Mouse (Mus musculus) kidney, postnatal 4 days (tissue): ENCODE data around the gene Mrps35.

Experiments
- DNase-seq, 2 experiments: peaks; one replicate each; pipeline ENCODE4 v3.0.0; 2021; ENCODE audit warnings: mixed read lengths in 2 of 2

Mrps35 gene

DNA sequence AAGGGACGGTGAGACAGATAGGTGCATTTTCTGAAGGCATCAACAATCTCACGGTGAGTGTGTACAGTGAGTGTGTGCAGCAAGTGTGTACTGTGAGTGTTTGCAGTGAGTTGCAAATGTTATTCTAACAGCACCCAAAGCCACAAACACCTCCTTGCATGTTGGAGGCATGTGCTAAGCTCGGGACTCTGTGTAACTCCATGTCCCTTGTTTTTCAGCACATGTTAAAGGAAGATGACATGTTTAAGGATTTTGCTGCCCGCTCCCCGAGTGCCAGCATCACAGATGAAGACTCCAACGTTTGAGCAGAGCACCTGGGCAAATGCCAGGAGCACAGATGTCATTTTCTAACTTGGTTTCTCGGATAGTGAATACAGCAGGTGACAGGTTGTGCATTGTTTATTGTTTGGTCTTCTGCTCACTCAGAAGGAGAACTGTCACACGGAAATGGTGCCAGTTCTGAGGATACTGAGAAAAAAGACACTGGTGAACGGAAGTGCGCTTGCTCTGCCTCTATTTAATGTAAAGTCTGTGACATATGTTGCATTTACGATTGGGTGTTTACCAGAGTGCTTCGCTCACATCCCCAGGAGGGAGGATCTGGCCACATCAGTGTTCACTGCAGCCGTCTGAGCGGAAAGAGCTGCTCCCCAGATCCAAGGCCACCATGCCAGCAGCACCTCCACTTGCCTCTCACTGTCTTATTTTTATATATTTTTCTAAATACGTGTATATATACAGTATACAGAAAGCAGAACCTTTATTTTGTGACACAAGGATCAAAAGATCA lies 12.3 kb upstream of the Mrps35 start:
- DNase-seq: no peak

DNA sequence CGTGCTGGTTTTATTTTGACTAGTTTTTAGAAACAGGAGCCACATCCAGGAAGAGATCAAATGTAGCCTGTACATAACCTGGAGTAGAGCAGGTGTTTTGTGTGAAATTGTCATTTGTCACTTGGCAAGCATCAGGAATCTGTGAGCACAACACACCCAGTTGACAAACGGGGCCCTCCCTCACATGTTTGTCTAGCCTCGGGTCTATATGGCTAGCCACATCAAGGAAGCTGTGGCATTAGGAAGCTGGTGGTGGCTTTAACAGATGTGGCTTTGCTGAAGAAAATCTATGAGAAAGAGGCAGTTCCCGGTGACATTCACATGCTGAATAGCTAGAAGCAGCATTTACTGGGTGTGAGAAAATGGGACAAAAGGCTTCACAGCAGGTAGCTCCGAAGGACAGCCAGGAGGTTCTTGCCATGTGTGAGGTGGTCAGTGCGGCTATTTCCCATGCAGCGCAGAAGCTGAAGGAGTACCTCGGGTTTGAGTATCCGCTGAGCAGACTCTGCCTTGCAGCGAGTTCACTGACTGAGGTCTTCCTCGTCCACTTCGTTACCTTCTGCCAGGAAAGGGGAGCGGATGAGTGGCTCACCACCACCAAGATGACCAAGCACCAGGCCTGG lies 10.2 kb upstream of the Mrps35 start, which contains the start of gene Rep15:
Gene Rep15 (plus strand): TSS at position 282 of the 623 bp plus-strand sequence.
- DNase-seq: no peak

DNA sequence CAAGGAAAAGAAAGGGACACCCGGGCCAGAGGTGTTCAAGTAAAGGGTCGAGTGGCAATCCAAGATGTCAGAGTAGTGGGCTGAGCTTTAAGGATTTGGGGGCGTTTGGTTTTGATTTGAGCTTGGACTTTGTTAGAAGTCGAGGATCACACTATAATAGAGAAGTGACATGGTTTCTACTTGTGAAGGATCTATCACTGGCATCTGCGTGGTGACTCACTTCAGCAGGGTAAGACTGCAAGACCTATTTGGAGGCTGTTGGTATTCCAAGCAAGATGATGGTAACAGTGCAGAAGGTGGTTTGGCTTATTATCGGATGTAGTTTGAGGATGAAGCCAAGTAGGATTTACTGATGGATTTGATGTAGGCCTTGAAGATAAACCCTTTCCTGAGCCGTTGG lies 1.1 kb downstream of the Mrps35 start:
- DNase-seq: no peak

DNA sequence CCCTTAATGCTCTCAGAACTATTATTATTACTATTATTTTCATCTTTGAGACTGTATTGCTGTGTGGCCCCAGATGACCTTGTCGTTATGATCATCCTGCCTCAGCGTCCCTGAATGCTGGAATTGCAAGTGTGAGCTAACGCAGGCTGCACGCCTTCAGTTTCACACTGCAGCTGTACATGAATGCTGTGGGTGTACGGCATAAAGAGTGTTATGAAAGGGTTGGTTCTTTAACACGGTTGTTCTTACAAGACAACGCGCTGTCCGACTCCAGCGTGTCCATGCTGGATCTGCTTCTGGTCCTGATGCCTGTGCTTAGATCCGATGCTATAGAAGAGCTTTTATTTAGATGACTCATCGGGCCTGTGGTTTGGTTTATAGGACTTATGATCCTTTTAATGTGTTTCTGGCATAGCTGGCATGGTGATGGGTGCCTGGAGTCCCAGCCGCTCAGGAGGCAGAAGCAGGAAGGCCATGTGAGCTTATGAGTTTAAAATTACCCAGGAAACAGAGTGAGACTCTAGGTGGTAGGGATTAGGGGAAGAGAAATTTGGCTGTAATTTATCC lies 6.8 kb downstream of the Mrps35 start:
- no peak for DNase-seq

DNA sequence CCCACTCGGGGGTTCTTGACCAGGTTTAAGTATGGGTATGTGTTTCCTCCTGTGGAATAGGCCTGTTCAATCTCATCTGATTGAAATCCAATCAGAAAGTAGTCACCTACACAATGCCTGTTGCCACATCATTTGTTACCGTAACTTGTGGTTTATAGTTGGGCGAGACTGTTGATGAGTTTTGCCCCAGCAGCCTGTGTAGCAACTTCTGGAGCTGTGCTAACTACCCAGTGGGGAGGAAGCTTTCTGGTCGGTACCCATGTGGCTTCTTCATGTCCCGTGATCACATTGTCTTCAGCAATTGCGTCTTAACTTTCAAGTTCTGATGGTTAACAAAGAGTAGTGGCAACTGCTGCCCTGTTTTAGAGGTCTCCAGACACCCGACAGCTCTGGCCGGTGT lies 9.1 kb downstream of the Mrps35 start:
- no peak for DNase-seq

DNA sequence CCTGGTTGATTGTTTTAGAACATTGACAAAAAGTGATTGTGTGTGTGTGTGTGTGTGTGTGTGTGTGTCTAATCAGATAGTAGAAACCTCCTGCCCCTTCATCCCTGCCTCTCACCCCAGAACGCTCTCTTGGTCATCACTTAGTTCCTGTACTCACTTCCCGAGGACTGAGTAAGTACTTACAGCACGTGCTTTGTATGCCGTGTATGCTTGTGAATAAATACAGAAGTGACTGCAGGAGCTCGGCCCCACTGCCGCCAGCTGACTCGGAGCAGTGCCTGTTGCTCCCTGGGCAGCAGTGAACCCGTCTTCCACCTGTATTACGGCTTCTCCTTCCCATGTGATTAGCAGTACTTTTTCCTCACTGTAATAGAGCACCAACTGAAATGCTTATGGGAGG lies 9.9 kb downstream of the Mrps35 start:
- DNase-seq: no peak

DNA sequence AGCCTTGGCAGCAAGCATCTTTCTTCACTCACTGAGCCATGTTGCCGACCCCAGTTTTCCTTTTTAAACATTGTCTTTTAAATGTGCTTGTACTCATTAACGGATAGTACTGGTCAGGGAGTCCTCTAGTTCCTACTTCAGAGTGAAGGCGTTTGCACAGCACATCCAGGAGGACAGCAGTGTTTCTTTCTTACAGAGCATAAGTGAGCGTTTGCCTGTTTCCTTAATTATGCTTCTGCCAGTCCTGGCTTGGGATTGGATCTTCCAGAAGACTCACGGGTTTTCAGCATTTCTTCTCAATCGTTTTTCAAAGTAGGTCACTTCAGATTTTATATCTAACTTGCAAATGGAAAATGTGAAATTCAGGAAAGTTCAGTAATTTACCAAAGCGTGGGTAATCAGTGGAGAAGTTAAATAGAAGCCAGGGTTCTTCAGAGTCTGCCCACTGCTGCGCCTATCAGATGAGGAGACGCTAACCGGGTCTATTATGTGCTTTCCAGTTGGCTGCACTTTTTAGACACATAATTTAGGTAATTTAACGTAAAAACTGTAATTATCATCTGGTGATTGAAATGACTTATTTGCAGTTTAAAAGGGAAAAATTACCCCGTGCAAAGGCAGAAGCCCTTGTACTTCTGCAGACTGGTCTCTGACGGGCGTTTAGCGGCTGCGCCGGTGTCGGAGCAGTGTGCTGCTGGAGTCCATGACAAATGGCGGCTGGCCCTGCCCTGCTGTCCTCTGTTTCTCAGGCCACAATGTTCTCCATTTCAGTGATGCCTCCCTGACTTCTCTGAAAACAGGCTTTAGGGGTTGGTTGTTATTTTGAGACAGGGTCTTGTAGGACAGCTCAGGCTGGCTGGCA lies 11.5 kb downstream of the Mrps35 start:
- no peak for DNase-seq

DNA sequence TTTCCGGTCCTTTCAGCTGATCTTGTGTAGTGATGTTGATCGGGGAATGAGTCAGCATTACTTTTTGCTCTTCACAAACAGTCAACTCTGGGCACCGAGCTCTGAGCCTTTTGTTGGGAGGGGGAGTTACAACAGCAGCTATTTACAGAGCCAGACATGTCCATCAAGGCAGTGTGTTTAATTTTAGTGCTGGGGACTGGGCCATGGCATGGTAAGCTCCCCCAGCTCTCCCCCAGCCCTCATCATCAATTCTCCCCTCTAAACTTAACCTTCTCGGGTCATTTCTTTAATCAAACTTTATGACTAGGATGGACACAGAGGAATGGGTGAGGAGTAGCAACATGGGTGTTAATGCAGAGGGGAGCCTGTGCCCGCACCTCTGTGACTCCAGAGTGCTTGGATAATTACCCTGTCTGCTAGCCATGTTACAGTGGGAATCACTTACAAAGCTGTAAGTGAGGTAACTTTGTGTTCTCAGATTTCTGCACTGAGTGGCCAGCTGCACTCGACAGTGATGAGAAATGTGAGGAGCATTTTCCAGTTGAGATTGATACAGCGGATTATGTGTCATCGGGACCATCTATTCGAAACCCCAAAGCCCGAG lies 12.9 kb downstream of the Mrps35 start:
- DNase-seq: no peak

DNA sequence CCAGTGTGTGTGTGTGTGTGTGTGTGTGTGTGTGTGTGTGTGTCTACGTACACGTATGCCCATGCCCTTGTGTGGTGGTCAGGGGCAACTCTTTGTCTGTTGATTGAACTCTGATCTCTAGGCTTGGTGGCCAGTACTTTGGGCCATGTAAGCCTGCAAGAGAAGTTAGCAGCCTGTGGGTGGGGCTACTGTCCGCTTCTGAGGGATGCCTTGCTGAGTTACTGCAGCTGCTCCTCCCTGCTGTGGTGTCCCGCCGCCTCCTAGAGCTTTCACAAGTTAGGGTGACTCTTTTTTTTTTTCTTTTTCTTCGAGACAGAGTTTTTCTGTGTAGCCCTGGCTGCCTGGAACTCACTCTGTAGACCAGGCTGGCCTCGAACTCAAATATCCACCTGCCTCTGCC lies 16.8 kb downstream of the Mrps35 start:
- DNase-seq: peak; percentile 58 to 68

DNA sequence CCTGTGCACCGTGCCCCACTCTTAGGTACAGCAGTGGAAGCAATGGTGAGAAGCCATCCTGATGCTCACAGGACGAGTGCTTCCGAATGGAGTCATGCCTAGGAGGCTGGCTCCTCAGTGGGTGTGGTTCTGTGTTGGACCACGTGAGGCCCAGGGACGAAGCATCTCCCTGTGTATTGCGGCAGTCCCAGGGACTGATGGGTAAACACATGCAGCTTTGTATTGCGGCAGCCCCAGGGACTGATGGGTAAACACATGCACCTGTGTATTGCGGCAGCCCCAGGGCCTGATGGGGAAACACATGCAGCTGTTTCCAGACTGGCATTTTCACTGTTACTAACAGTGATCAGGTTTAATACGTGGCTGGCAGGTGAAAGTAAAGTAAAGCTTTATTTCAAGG lies 19.1 kb downstream of the Mrps35 start:
- DNase-seq: no peak

DNA sequence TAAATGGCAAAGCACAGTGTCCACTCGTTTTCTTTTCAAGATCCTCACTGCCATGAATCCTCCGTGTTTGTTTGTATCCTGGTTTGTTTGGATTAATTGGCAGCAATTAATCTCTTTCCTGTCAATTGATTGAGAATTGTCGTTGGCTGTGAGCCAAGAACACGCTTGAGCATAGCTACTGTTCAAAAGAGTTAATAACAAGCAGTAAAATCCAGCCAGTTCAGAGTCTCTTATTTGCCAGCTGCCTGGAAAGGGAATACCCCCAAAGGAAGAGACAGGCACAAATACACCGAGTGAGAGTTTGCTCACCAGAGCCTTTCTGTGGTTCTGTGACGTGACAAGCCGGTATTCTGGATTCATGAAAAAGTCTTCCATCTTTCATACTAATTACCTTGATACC lies 19.5 kb downstream of the Mrps35 start:
- no peak for DNase-seq

DNA sequence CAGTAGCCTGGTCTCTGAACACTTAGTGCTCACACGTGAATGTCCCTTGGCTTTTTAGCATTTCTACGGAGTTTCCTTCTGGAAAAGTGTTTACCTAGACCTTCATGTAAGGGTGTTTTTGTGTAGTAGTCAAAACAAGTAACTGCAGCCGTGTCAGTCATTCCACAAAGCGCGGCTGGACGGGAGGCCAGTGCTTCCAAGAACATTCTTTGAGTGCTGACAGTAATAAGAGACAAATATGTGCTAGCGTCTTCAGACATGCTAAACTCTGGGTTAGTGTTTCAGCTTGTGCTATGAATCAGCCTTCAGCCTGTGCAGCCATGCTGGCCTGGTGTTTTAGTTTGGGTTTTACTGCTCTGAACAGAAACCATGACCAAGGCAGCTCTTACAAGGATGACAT lies 20.1 kb downstream of the Mrps35 start:
- DNase-seq: no peak

DNA sequence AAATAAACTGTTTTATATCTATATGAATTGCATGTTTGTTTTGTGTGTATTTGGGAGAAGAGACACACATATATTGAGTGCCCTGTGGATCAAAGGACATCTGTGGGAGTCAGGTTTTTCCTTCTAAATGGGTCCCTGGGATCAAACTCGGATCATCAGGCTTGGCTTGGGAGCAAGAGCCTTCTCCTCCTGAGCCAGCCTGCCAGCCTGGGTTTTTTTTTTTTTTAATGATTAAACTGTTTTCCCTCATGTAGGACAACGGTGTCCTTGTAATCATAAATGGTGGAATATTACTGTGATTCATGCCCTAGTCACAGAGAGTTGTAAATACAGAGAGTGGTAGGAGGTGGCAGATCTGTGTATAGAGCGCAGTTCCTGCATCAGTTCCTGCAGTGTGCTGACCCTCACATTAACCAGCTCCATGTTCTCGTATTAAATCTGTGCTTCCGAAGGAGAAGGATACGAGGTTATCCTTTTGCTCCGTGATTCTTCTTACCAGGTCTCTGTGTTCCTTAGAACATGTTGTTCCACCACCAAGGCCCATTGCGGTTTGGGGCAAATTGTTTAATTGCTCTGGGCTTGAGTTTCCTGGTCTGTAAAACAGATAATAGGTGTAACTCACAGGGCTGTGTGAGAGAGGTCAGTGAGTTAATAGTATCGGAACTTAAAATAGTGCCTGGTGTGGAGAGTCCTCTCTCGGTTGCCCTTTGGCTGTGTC lies 21.8 kb downstream of the Mrps35 start:
- DNase-seq: no peak

DNA sequence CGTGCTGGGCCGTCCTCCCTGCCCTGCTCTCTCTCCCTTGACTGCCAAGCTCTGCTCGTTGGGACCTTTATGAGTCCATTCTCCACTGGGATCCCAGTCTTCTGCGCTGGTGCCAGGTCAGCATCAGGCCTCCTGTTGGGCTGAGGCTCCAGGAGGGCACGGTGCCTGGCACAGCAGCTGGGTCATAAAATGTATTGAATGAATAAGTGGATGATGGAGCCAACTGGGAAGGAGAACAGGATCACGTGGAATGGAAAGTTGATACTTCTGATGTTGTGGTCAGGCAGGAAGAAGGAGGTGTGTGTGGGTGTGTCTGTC lies 22.3 kb downstream of the Mrps35 start:
- DNase-seq: no peak

DNA sequence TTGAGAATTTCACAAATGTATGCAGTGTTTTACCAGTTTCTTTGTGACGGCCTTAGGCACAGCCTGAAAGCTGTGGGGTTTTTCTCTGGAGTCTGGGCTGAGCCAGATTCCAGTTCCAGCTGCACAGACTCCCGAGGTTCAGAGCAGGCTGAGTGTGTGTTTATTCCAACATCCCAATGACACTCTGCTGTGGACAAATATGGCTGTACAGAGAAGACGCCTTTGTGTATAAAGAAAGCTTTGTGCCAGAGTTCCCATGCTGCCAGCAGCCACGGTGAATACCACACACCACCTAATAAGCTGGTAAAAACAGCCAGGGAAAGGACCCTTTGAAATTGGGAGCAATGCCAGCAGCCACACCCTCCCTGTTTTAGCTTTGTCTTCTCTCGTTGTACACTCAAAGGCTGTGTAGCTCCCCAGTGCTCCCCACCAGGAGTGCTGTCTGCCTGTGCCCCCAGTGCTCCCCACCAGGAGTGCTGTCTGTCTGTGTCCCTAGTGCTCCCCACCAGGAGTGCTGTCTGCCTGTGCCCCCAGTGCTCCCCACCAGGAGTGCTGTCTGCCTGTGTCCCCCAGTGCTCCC lies 33.3 kb downstream of the Mrps35 start:
- no peak for DNase-seq

DNA sequence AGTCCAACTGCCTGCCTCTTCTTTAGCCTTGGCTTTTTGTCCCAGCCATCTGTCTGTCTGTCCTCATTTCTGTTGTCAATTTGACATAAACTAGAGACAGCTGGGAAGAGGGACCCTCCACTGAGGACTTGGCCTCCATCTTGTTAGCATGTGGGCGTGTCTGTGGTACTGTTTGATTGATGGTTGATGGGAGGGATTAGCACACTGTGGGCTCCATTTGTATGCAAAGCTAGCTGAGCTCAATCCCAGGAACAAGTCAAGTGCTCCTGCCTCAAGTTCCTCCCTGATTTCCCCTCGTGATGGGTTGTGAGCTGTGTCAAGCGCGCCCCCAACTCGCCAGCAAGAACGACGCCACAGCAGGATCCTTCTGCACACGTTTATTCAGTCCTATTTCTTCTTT lies 34.3 kb downstream of the Mrps35 start:
- no peak for DNase-seq

DNA sequence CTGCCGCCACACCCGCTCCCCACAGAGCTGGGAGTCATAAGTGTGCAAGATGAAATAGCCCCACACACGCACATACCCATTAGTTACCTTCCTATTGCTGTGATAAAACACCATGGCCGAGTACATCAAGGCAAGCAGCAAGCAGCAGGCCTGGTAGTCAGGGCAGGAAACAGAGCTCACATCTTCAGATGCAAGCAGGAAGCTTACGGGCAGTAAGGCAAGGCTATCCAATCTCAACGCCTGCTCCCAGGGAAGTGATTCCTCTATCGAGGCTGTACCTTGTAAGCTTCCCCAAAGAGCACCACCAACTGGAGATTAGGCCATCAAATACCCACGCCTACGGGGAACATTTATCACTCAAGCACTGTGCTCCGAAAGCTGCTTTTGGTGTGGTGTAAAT lies 37.4 kb downstream of the Mrps35 start:
- no peak for DNase-seq

DNA sequence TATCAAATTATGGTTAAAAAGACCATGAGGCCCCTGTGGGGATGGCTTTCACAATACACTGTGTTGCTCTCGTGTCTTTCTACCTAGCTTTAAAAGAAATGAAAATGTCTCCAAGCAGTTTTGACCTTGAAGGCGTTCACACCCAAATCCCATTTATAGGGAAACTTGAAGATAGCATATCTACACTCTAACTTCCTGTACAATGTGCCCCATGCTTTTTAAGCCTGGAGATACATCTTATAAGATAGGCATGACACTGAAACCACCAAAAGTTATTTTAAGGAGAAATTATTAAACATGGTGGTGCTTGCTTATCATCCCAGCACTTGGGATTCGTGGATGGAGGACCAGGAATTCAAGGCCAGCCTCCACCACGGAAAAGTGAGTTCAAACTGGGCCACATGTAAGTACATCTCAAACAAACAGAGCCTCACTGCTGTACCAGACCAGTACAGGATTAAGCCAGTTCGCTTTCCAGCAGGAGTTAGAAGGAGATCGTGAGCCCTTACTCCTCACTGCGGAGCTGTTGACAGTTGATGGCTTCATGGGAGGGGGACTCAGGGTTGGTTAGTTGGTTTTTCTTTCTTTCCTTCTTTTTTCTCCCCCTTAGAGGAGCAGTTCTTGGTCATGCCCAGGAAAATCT lies 43.0 kb downstream of the Mrps35 start:
- no peak for DNase-seq

DNA sequence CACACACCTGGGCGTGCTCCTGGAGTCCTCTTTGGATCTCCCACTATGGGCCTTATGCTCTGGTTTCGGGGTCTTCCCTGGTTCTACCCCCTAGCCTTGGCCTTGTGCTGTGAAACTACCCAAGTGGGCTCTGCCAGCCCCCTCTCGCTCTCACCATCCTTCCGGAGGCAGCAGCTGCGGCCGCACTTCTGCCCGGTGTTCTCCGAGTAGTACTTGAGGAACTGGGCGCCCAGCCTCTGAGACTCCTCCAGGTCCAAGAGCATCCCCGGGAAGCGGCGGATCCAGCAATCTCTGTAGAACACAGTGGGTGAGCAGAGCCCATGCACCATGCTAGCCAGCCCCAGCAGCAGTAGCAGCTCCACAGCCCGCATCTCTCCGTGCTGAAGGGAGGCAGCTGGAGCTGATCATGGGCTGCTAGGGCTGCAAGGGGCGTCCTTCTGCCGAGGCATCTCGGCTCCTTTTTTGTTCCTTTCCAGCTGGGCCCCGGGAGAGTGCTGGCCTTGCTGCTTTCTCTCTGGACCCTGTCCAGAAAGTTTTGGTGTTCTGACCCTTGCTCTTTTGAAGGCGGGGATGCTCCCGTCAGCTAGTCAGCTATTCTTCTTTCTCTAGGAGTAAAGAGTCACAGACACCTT lies 44.1 kb downstream of the Mrps35 start, which contains the start of gene Mansc4:
Gene Mansc4 (minus strand): TSS at position 439 of the 632 bp plus-strand sequence.
- peak; percentile 81 to 86 for DNase-seq

DNA sequence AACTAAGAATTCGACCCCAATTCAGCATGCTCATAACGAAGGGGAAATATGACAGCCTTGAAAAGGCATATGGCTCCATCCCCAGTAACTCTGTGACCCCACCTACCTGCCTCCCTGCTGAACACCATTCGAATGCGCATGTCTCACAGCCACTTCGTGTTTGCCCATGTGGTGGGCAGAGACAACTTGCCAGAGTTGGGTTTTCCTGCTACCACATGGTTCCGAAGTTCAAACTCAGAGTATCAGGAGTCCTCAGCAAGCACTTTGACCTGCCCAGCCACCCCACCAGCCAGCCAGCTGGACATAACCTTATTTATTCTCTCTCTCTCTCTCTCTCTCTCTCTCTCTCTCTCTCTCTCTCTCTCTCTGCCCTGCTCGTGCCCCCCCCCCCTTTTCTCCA lies 45.2 kb downstream of the Mrps35 start:
- DNase-seq: peak in 1 of 2 experiments; percentile 26

DNA sequence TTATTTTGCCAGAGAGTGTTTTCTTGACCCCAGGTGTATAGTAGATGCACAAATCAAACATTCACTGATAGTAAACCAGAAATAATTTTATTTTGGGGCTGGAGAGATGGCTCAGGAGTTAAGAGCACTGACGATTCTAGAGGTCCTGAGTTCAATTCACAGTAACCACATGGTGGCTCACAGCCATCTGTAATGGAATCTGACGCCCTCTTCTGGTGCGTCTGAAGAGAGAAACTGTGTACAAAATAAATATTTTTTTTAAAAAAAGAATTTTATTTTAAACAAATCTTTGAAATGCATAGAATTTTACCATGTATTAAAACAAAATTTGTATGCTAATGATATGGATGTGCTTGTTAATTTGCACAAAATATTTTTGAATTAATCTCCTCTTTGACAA lies 46.0 kb downstream of the Mrps35 start:
- DNase-seq: no peak
